Mouse (Mus musculus): ENCODE measurements around the gene Uqcrh. TPM values are rescaled to one million over a fixed set of nuclear protein-coding genes. Genes with fewer than 3 reads are reported as not detected.

Uqcrh gene
- total RNA-seq, 2 experiments from 2014 or later = 444 to 446 TPM

GRCm38 (mm10) chr4:116059012-116059726 lies 15.7 kb downstream of the Uqcrh start:
- intact Hi-C loops (cut with DNase I) = no loop called here
- DNase-seq (ENCODE audit: low spot score in 2 of 2) = no peak

- intact Hi-C loops (cut with DNase I) = no loop called here
These were observed 17.3 kb downstream of the Uqcrh start for GRCm38 (mm10) chr4:116057559-116057958.

GRCm38 (mm10) chr4:116053399-116053961 lies 21.4 kb downstream of the Uqcrh start, which contains the start of gene Nsun4:
Nsun4 (minus strand) TSS chr4:116053876.
- intact Hi-C loops (cut with DNase I) = loop anchor here (5.0 kb wide), 1 partner anchor 36 kb away; the partner anchor contains the start of gene Faah

More at GRCm38 (mm10) chr4:116057559-116057958, 17.3 kb downstream of the Uqcrh start:
- no peak for DNase-seq (ENCODE audit: low spot score in 2 of 2)

GRCm38 (mm10) chr4:116052526-116053293 lies 22.2 kb downstream of the Uqcrh start:
- no peak for DNase-seq (ENCODE audit: low spot score in 2 of 2)
- intact Hi-C loops (cut with DNase I) = loop anchor here (5.0 kb wide), 1 partner anchor 35 kb away; the partner anchor contains the start of gene Faah

More at GRCm38 (mm10) chr4:116053399-116053961, 21.4 kb downstream of the Uqcrh start, which contains the start of gene Nsun4:
- DNase-seq (ENCODE audit: low spot score in 2 of 2) = peak; percentile 89 to 94

- DNase-seq (ENCODE audit: low spot score in 2 of 2) = no peak
- intact Hi-C loops (cut with DNase I) = loop anchor here (10.0 kb wide), 1 partner anchor 144 kb away; no protein-coding TSS in a partner anchor
These were observed 25.7 kb downstream of the Uqcrh start for GRCm38 (mm10) chr4:116049211-116049610.

GRCm38 (mm10) chr4:116048130-116048920 lies 26.5 kb downstream of the Uqcrh start:
- intact Hi-C loops (cut with DNase I) = loop anchor here (10.0 kb wide), 1 partner anchor 144 kb away; no protein-coding TSS in a partner anchor
- DNase-seq (ENCODE audit: low spot score in 2 of 2) = no peak

- intact Hi-C loops (cut with DNase I) = loop anchor here (10.0 kb wide), 1 partner anchor 143 kb away; no protein-coding TSS in a partner anchor
- no peak for DNase-seq (ENCODE audit: low spot score in 2 of 2)
These were observed 27.2 kb downstream of the Uqcrh start for GRCm38 (mm10) chr4:116047681-116048080.

- intact Hi-C loops (cut with DNase I) = loop anchor here (10.0 kb wide), 1 partner anchor 142 kb away; no protein-coding TSS in a partner anchor
These were observed 28.3 kb downstream of the Uqcrh start for GRCm38 (mm10) chr4:116046604-116047003.

GRCm38 (mm10) chr4:116042186-116042585 lies 32.7 kb downstream of the Uqcrh start:
- intact Hi-C loops (cut with DNase I) = loop anchor here (10.0 kb wide), 1 partner anchor 137 kb away; no protein-coding TSS in a partner anchor

More at GRCm38 (mm10) chr4:116046604-116047003, 28.3 kb downstream of the Uqcrh start:
- no peak for DNase-seq (ENCODE audit: low spot score in 2 of 2)

GRCm38 (mm10) chr4:116040466-116040865 lies 34.4 kb downstream of the Uqcrh start:
- intact Hi-C loops (cut with DNase I) = loop anchor here (10.0 kb wide), 1 partner anchor 136 kb away; no protein-coding TSS in a partner anchor
- no peak for DNase-seq (ENCODE audit: low spot score in 2 of 2)

More at GRCm38 (mm10) chr4:116042186-116042585, 32.7 kb downstream of the Uqcrh start:
- DNase-seq (ENCODE audit: low spot score in 2 of 2) = no peak

GRCm38 (mm10) chr4:116033374-116033773 lies 41.5 kb downstream of the Uqcrh start:
- DNase-seq (ENCODE audit: low spot score in 2 of 2) = peak; percentile 48 to 90
- intact Hi-C loops (cut with DNase I) = loop anchor here (2.0 kb wide), 1 partner anchor 17 kb away; the partner anchor contains the start of gene Faah

GRCm38 (mm10) chr4:116032906-116033305 lies 42.0 kb downstream of the Uqcrh start:
- peak in 1 of 2 experiments; percentile 54 for DNase-seq (ENCODE audit: low spot score in 2 of 2)
- intact Hi-C loops (cut with DNase I) = loop anchor here (2.0 kb wide), 1 partner anchor 16 kb away; the partner anchor contains the start of gene Faah

- intact Hi-C loops (cut with DNase I) = loop anchor here (2.0 to 5.0 kb wide), 2 partner anchors 15 to 34 kb away; partner anchors contain the start of gene Nsun4
These were observed 56.7 kb downstream of the Uqcrh start, which contains the start of gene Faah for GRCm38 (mm10) chr4:116017902-116018746. Faah (minus strand) TSS chr4:116017926.

GRCm38 (mm10) chr4:116017300-116017901 lies 57.5 kb downstream of the Uqcrh start:
- DNase-seq (ENCODE audit: low spot score in 2 of 2) = peak; percentile 77 to 83
- intact Hi-C loops (cut with DNase I) = loop anchor here (2.0 to 5.0 kb wide), 2 partner anchors 15 to 35 kb away; partner anchors contain the start of gene Nsun4

More at GRCm38 (mm10) chr4:116017902-116018746, 56.7 kb downstream of the Uqcrh start, which contains the start of gene Faah:
- no peak for DNase-seq (ENCODE audit: low spot score in 2 of 2)

Measured in left cerebral cortex, postnatal 25 days (tissue).